Mouse (Mus musculus) adrenal gland, postnatal 14 days (tissue): ENCODE data around the gene Hdx. TPM values are rescaled to one million over a fixed set of nuclear protein-coding genes. Genes with fewer than 3 reads are reported as not detected.
A peak's percentile ranks its signal among the peaks of the same experiment; 100 is the strongest.

Source experiments
- DNase-seq: peaks from one replicate; pipeline ENCODE4 v3.0.0; 2021; ENCODE audit warnings: mixed read lengths
- long read RNA-seq, 2 experiments: library from polyadenylated mRNA; stranded (forward); transcript quantifications; one replicate each; pipeline ENCODE4 v2.0.0; 2021
- total RNA-seq: library from RNA; stranded (reverse); gene quantifications from 2 replicates; pipeline ENCODE4 v1.2.3, GENCODE M21; 2021

The Hdx gene
- total RNA-seq: 0.89 and 0.98 TPM in 2 replicates
- long read RNA-seq, experiment 1: 0 reads
- long read RNA-seq, experiment 2: 0 reads

DNA sequence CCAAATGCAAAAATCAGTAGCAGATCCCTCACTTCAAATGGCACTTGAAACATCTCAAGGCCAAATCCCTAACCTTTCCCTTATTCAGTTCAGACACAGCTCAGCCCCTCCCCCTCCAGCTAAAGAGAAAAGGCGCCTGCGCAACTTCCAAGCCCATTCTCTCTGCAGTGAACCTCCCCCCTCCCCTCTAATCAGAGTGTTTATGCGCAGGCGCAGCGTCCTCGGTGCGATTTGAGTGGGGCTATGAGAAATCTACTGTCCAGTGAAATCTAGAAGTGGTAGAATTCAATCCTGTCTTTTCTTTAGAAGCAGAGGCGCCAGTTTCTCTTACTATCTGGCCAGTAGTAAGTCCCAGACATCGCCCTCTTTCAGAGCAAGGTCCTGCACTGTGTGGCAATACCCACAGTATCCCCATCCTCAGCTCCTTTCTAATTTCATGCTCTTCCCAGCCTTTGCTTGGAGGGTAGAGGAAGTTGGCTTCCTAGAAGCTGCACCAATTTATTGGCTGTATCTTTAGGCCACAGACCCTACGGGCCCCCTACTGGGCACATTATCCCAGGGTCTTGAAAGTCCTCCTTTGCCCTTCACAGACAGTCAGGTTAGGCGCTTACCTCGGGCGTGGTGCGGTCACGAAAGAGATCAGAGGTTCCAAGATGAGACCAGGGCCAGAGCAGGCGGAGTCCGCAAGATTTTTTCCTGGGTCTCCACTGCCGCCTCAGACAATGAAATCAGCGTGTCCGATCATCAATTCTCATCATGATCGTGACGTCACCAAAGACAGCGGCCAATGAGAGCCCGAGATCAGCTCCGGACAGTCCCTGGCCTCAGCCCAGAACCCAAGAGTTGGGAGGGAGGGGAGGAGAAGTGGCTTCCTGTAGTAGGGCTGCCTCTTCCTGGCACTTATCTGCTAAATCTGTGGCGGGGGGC lies at the start of gene Hdx:
Hdx (minus strand) TSS at position 724 of the 927 bp plus-strand sequence.
- DNase-seq: peak; percentile 81

DNA sequence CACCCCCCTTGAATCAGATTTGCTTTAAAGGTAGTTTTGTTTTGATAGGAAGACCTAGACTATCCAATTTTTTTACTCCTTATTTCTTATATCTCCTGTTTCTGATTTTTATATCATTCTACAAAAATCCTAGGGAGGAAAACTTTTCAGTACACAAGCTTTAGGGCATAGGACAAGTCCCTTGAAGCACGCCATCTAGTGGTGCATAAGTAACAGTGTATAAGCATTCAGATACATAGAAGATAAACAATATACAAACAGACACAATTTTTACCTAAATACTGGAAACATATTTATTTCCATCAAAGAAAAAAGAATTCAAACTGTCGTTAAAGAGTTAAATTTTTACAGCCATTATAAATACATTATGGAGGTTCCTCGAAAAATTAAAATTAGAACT lies 11.2 kb downstream of the Hdx start:
- no peak for DNase-seq

DNA sequence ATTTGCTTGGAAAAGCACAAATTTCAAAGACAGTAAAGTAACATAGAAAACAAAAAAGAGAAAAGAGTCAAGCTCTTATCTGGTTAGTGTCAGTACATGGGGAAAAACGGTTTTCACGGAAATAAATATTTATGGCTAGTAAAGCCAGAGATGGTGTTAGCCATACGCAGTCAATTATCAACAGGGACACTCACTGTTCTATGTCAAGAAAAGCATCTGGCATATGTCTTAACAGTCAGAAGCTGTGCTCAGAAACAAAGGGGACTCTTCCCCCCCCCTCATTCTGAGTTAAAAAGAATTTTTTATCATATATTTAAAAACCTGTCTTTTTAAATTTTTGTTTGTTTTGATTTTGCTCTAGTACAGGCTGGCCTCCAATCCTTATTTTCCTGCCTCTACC lies 25.2 kb downstream of the Hdx start:
- no peak for DNase-seq

DNA sequence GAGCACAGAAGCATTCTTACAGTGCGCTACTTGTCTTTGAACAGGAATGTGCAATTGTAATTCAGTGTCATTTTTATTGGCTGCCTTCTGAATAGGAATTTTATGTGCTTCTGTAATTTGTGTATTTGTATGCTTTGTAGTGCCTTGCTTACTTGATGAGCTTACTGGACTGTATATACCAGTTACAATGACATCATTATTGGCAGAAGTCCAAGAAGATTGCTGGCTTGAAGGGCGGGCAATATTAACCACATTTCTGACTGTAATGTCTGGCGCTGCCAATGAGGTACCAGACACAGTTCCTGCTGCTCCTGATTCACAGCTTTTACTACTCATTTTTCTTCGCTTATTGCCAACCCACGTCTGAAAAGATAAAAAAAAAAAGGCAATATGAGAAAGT lies 36.5 kb downstream of the Hdx start:
- DNase-seq: no peak

DNA sequence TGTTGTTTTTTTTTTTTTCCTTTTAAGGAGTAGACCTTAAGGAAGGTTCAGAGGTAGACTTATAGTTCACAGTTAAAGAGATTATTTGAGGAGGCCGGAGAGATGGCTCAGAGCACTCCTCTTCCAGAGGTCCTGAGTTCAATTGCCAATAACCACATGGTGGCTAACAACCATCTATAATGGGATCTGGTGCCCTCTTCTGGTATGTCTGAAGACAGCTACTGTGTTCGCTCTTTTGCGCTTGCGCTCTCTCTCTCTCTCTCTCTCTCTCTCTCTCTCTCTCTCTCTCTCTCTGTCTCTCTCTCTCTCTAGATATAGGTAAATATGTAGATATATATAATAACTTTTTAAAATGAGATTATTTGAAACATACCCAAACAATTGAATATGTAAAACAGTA lies 38.2 kb downstream of the Hdx start:
- DNase-seq: no peak

DNA sequence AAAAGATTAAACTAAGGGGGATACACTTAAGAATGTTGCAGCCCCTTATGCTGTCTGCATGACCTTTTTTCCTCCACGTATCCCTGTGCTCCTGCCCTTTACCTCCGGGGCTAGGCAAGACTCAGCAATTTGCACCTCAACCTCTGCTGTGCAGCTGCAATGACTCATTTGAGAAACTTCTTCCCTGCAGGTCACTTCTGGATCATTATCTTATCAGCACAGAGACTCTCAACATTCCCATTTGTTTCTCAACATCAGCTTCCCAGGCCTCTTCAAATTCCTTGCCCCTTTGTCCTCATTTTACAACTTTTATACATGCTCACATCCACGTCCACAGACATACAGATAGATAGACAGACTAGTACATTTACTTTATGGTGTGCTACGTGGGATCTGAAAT lies 51.9 kb downstream of the Hdx start:
- DNase-seq: no peak

DNA sequence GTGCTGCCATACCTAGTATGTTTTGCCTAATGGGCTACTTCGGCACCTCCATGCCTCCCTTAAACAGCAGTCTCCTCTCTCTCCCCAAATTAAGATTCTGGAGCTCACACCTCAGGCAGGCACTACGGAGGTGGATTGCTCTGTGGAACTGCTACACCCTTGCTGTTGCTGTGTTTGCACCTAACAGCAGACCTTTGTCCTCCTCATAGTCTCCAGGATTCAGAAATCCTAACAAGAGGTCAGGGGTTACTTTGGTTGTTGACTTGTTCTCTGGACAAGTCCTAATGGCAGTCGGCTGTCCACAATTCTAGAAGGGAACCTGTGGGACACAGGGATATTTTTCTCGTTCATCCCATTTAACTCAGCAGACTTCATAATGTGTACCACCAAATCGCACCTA lies 56.3 kb downstream of the Hdx start:
- no peak for DNase-seq

DNA sequence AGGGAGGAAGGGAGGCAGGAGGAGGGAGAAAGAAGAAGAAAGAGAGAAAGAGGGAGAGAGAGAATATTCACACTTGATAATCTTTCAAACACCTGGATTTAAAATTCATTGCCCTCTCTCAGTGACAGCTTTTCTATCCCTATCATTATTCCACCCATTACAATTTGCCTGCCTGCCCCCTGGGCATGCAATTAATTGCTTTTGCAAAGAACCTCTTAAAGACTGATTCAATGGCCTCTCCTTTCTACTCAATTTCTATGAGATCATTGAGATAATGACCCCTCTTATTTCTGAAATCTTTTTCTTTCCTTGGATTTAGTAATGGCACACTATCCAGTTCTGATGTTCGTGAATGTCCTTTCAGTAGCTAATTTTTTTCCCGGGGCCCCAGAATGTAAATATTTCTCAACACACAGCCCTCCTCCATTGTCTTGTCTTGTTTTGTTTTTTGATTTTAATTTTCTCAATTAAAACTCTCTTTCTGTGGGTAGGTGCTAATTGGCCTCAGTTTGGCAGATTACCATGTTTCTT lies 99.2 kb downstream of the Hdx start:
- no peak for DNase-seq

DNA sequence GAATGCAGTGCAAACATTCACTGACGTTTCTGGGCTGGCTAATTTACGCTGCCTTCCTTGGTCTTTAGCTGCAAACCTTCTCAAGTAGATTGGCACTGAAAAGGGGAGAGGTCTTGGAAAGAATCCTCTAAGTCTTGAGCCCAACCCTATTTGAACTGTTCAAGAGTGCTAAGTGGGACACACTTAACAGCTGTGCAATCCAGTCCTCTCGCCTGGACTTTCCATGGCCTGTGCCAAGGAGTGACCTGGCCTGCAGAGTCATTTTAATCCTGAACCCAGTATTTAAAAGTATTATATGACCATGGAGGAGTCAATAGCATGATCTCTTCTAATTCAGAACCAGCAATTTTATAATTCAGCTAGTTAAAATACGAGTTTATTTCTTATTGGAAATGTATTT lies 109.3 kb downstream of the Hdx start:
- DNase-seq: no peak

DNA sequence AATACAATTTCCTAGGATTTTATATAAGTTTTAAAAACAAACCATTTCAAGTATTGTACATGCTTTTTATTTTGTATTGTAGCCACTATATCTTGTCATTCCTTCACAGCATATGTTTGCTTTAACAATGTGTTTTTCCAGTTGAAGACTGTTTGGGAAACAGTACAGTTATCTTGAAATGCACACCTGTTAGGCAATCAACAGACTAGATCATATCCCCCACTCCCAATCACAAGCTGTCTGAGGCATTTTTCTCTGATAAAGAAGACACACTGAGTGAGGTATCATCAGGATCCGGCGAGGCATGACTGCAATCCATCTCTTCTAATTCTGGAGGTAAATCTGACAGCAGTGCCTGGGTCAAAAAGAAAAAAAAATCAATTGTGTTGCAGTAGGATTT lies 119.8 kb downstream of the Hdx start:
- DNase-seq: no peak

DNA sequence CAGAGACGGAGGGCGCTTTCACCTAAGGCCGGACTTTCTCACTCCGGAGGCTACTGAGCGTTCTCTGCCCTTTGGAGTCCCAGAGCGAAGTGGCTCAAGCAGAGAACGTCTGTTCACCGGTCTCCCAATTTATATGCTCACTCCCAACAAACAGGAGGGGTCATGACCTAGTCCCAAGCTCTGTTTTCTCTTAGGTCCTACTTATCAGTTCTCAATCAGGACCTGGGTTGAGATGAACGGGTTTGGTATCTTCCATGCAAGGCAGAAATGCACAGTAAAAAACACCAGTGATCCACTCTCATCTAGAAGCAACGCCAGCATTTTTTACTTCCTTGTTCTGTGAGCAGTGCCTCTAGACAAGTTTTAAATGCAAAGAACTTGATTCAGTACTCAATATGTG lies 159.0 kb downstream of the Hdx start, which contains the start of gene Rps6ka6:
Rps6ka6 (minus strand) TSS at position 101 of the 400 bp plus-strand sequence.
- no peak for DNase-seq

Other genes with a start within 250 kb of the Hdx start
- 1.8 and 2.5 TPM in 2 replicates for gene Rps6ka6, start 159.1 kb downstream of the Hdx start, total RNA-seq
- gene Gm45194, start 194.3 kb upstream of the Hdx start, total RNA-seq: 2.6 and 3.4 TPM in 2 replicates